8 mouse cellular contexts compared by ENCODE assay signal in the genomic region with DNA sequence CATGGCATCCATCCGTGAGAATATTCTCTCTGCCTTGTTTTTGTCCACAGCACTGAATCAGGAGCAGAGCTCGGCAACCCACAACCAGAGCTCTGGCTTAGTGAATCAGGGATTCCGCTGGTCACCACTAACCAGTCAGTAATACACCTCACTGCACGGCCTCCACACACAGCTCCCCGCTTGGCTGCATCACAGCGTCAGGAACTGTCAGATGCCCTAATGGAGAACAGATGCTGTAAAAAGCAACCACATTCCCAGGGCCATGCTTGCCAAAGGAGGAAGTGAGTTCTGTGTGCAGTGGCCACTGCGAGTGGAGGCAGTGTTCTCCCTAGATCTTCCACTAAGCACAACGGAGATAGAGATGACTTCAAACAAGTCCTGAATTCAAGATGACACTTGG.
DNase-seq lines count a peak whose midpoint lies in the region; ATAC-seq and TF ChIP-seq lines count a peak whose summit lies in the region.

No protein-coding gene starts in this region.

- peak; percentile 51; the same call in 1 of the 2 replicates for ATAC-seq in lung, embryonic 14.5 days (ENCODE audit: insufficient read depth)
- ATAC-seq in hindbrain, postnatal 0 days: no peak
- peak; percentile 69 for ATAC-seq in stomach, embryonic 16.5 days (ENCODE audit: insufficient read depth, low FRiP score)

- H3K27ac ChIP-seq in lung, embryonic 14.5 days (ENCODE audit: low read depth): peak overlapping the region; percentile 31; the same call in 1 of the 2 replicates
- no peak overlapping the region for H3K27ac ChIP-seq in hindbrain, postnatal 0 days
- peak overlapping the region; percentile 37; the same call in 1 of the 2 replicates for H3K27ac ChIP-seq in stomach, embryonic 16.5 days (ENCODE audit: low read length)
- H3K27ac ChIP-seq in midbrain, embryonic 10.5 days (replicated peaks): no peak overlapping the region

- H3K36me3 ChIP-seq in lung, embryonic 14.5 days (ENCODE audit: insufficient read depth): no peaks in the 10 kb centered on the region
- no peaks in the 10 kb centered on the region for H3K36me3 ChIP-seq in hindbrain, postnatal 0 days (ENCODE audit: insufficient read depth, low read length)
- no peaks in the 10 kb centered on the region for H3K36me3 ChIP-seq in stomach, embryonic 16.5 days (ENCODE audit: control insufficient read depth, insufficient read depth, low read length)
- H3K36me3 ChIP-seq in midbrain, embryonic 10.5 days: no peaks in the 10 kb centered on the region

- H3K4me3 ChIP-seq in lung, embryonic 14.5 days (ENCODE audit: low read depth, low read length): no peak overlapping the region
- H3K4me3 ChIP-seq in lung, adult 2 months (replicated peaks; ENCODE audit: extremely low read depth, low read depth, low read length): no peak overlapping the region
- H3K4me3 ChIP-seq in hindbrain, postnatal 0 days (ENCODE audit: low read length): no peak overlapping the region
- H3K4me3 ChIP-seq in stomach, embryonic 16.5 days (replicated peaks; ENCODE audit: low read length): no peak overlapping the region
- no peak overlapping the region for H3K4me3 ChIP-seq in midbrain, embryonic 10.5 days

- 47% methylated on average over 8 of the region's 8 CpGs for WGBS in lung, embryonic 14.5 days
- 51% methylated on average over 8 of the region's 8 CpGs for WGBS in lung, adult 2 months
- WGBS in hindbrain, postnatal 0 days: 54% methylated on average over 8 of the region's 8 CpGs
- WGBS in stomach, embryonic 16.5 days: 56% methylated on average over 8 of the region's 8 CpGs
- WGBS in midbrain, embryonic 10.5 days: 68% methylated on average over 8 of the region's 8 CpGs

- no peak for TF ChIP-seq POLR2A in lung, adult 2 months (IDR thresholded peaks at IDR 0.05; ENCODE audit: borderline replicate concordance, extremely low read depth, low read depth, low read length)

- peak; percentile 74 for DNase-seq in lung, embryonic 14.5 days
- no peak for DNase-seq in lung, adult 2 months
- peak; percentile 99 for DNase-seq in fibroblast of lung, adult 2 months (ENCODE audit: low read depth)
- DNase-seq in hindbrain, postnatal 0 days (ENCODE audit: low spot score): peak; percentile 63
- DNase-seq in right cerebral cortex, postnatal 4 days: no peak
- no peak for DNase-seq in ovary, postnatal 36 days (ENCODE audit: low spot score)
- no peak for DNase-seq in midbrain, embryonic 10.5 days (ENCODE audit: low spot score)

- no peak for TF ChIP-seq CTCF in lung, embryonic 14.5 days (IDR thresholded peaks at IDR 0.05; ENCODE audit: low read depth)
- TF ChIP-seq CTCF in lung, adult 2 months (IDR thresholded peaks at IDR 0.05; ENCODE audit: insufficient read depth, low read length): no peak
- no peak for TF ChIP-seq CTCF in hindbrain, postnatal 0 days (IDR thresholded peaks at IDR 0.05; ENCODE audit: low read depth)

- no peaks in the 10 kb centered on the region for H3K9me3 ChIP-seq in lung, embryonic 14.5 days (ENCODE audit: low read depth, low read length)
- H3K9me3 ChIP-seq in hindbrain, postnatal 0 days (ENCODE audit: low read length): no peaks in the 10 kb centered on the region
- no peaks in the 10 kb centered on the region for H3K9me3 ChIP-seq in stomach, embryonic 16.5 days (replicated peaks; ENCODE audit: control insufficient read depth, low read length)
- H3K9me3 ChIP-seq in midbrain, embryonic 10.5 days (replicated peaks): no peaks in the 10 kb centered on the region

- no peak overlapping the region for H3K9ac ChIP-seq in lung, embryonic 14.5 days
- no peak overlapping the region for H3K9ac ChIP-seq in hindbrain, postnatal 0 days (replicated peaks; ENCODE audit: low read length)
- no peak overlapping the region for H3K9ac ChIP-seq in stomach, embryonic 16.5 days (ENCODE audit: low read length)

- no peaks in the 10 kb centered on the region for H3K27me3 ChIP-seq in lung, embryonic 14.5 days (ENCODE audit: insufficient read depth, low read length)
- no peaks in the 10 kb centered on the region for H3K27me3 ChIP-seq in hindbrain, postnatal 0 days (ENCODE audit: insufficient read depth, low read length)
- H3K27me3 ChIP-seq in stomach, embryonic 16.5 days (ENCODE audit: control insufficient read depth, insufficient read depth, low read length): no peaks in the 10 kb centered on the region
- no peaks in the 10 kb centered on the region for H3K27me3 ChIP-seq in midbrain, embryonic 10.5 days (ENCODE audit: low read depth, poor library complexity, severe bottlenecking)

- no peak overlapping the region for H3K4me2 ChIP-seq in lung, embryonic 14.5 days
- H3K4me2 ChIP-seq in hindbrain, postnatal 0 days (ENCODE audit: low read depth, low read length): no peak overlapping the region
- H3K4me2 ChIP-seq in stomach, embryonic 16.5 days (ENCODE audit: low read depth, low read length): no peak overlapping the region

- 0 out of 2 replicates have a peak, but pooled peaks cover 6% of the 10 kb centered on the region for H3K4me1 ChIP-seq in lung, embryonic 14.5 days (ENCODE audit: insufficient read depth)
- H3K4me1 ChIP-seq in lung, adult 2 months (ENCODE audit: control insufficient read depth, insufficient read depth, low read length): no peaks in the 10 kb centered on the region
- peaks cover 9% of the 10 kb centered on the region for H3K4me1 ChIP-seq in hindbrain, postnatal 0 days (ENCODE audit: insufficient read depth, low read length)
- peaks cover 36% of the 10 kb centered on the region for H3K4me1 ChIP-seq in stomach, embryonic 16.5 days (ENCODE audit: control insufficient read depth, insufficient read depth, low read length)
- peaks cover 2% of the 10 kb centered on the region for H3K4me1 ChIP-seq in midbrain, embryonic 10.5 days

Comparison
In these comparisons a context has a peak if more than half of its experiments do, and no peak if none do; other contexts are left out.
1. DNase-seq: peak in lung, embryonic 14.5 days (single experiment), fibroblast of lung, adult 2 months (single experiment) and hindbrain, postnatal 0 days (single experiment); none in lung, adult 2 months (single experiment), right cerebral cortex, postnatal 4 days (single experiment), ovary, postnatal 36 days (single experiment) and midbrain, embryonic 10.5 days (single experiment).
2. H3K27ac ChIP-seq: peak in lung, embryonic 14.5 days (single experiment) and stomach, embryonic 16.5 days (single experiment); none in hindbrain, postnatal 0 days (single experiment) and midbrain, embryonic 10.5 days (single experiment).